Mouse (Mus musculus): ENCODE data around the gene Myd88. TPM values are rescaled to one million over a fixed set of nuclear protein-coding genes. Genes with fewer than 3 reads are reported as not detected.

Gene Myd88
- polyA plus RNA-seq, 1 experiment from 2014 or later, result 15.7 TPM

- Histone ChIP-seq H3K27me3 (no peaks in the 10 kb centered on the region), H3K9ac (no peak overlapping the region), H3K4me1 (peaks cover 7% of the 10 kb centered on the region), H3K4me2 (replicated peaks) (no peak overlapping the region), H3K9me3 (no peaks in the 10 kb centered on the region), H3K4me3 (no peak overlapping the region), H3K27ac (no peak overlapping the region), H3K36me3 (peaks cover 9% of the 10 kb centered on the region; the same call in 1 of the 2 replicates)
- WGBS, result 88% methylated on average over 5 of the region's 5 CpGs
- ATAC-seq (ENCODE audit: low FRiP score, low read depth), result no peak
Observed at GRCm38 (mm10) chr9:119361416-119361815, 20.2 kb upstream of the Myd88 start.

- Histone ChIP-seq H3K9me3 (no peaks in the 10 kb centered on the region), H3K4me3 (peak overlapping the region; percentile 76), H3K36me3 (peaks cover 9% of the 10 kb centered on the region; the same call in 1 of the 2 replicates), H3K27ac (no peak overlapping the region), H3K27me3 (no peaks in the 10 kb centered on the region), H3K4me2 (replicated peaks) (peak overlapping the region; percentile 83), H3K4me1 (peaks cover 7% of the 10 kb centered on the region), H3K9ac (peak overlapping the region; percentile 86)
- WGBS, result 48% methylated on average over 9 of the region's 9 CpGs
- ATAC-seq (ENCODE audit: low FRiP score, low read depth), result no peak
Observed at GRCm38 (mm10) chr9:119358058-119358429, 16.8 kb upstream of the Myd88 start.

- no peaks in the 10 kb centered on the region for H3K9me3 ChIP-seq
- ATAC-seq (ENCODE audit: low FRiP score, low read depth), result peak; percentile 85
- H3K27me3 ChIP-seq, result no peaks in the 10 kb centered on the region
- peak within 1 kb of the TSS; percentile 76 for H3K4me3 ChIP-seq
- H3K36me3 ChIP-seq, result peaks cover 5% of the 10 kb centered on the region; the same call in 1 of the 2 replicates
- H3K4me1 ChIP-seq, result peaks cover 7% of the 10 kb centered on the region
- 2% methylated on average over 64 of the region's 65 CpGs for WGBS
- peak within 1 kb of the TSS; percentile 86 for H3K9ac ChIP-seq
- H3K27ac ChIP-seq, result no peak within 1 kb of the TSS
- H3K4me2 ChIP-seq (replicated peaks), result peak within 1 kb of the TSS; percentile 83
Observed at GRCm38 (mm10) chr9:119357331-119358057, 16.3 kb upstream of the Myd88 start, which contains the start of gene Xylb. Gene Xylb (plus strand): TSS chr9:119357381.

GRCm38 (mm10) chr9:119355943-119356342 lies 14.7 kb upstream of the Myd88 start:
- peaks cover 8% of the 10 kb centered on the region for H3K36me3 ChIP-seq
- no peak for ATAC-seq (ENCODE audit: low FRiP score, low read depth)
- no peak overlapping the region for H3K9ac ChIP-seq
- peaks cover 7% of the 10 kb centered on the region for H3K4me1 ChIP-seq
- H3K27me3 ChIP-seq, result no peaks in the 10 kb centered on the region
- H3K4me2 ChIP-seq (replicated peaks), result no peak overlapping the region
- no peak overlapping the region for H3K27ac ChIP-seq
- 76% methylated on average over 6 of the region's 6 CpGs for WGBS
- H3K4me3 ChIP-seq, result no peak overlapping the region
- H3K9me3 ChIP-seq, result no peaks in the 10 kb centered on the region

- Histone ChIP-seq H3K9me3 (no peaks in the 10 kb centered on the region), H3K27me3 (no peaks in the 10 kb centered on the region), H3K27ac (no peak overlapping the region), H3K36me3 (peaks cover 24% of the 10 kb centered on the region), H3K4me2 (replicated peaks) (no peak overlapping the region), H3K4me3 (no peak overlapping the region), H3K9ac (no peak overlapping the region), H3K4me1 (peaks cover 7% of the 10 kb centered on the region)
- WGBS, result 84% methylated on average over 6 of the region's 6 CpGs
- ATAC-seq (ENCODE audit: low FRiP score, low read depth), result no peak
Observed at GRCm38 (mm10) chr9:119353926-119354325, 12.7 kb upstream of the Myd88 start.

GRCm38 (mm10) chr9:119352060-119352459 lies 10.8 kb upstream of the Myd88 start:
- H3K9ac ChIP-seq, result no peak overlapping the region
- H3K4me1 ChIP-seq, result no peaks in the 10 kb centered on the region
- no peaks in the 10 kb centered on the region for H3K9me3 ChIP-seq
- WGBS, result 30% methylated on average over 4 of the region's 4 CpGs
- H3K36me3 ChIP-seq, result peaks cover 41% of the 10 kb centered on the region
- no peak overlapping the region for H3K27ac ChIP-seq
- H3K27me3 ChIP-seq, result no peaks in the 10 kb centered on the region
- no peak overlapping the region for H3K4me3 ChIP-seq
- no peak overlapping the region for H3K4me2 ChIP-seq (replicated peaks)
- ATAC-seq (ENCODE audit: low FRiP score, low read depth), result peak; percentile 79

GRCm38 (mm10) chr9:119350947-119351705 lies 9.9 kb upstream of the Myd88 start:
- no peak overlapping the region for H3K4me3 ChIP-seq
- WGBS, result 85% methylated on average over 10 of the region's 10 CpGs
- no peaks in the 10 kb centered on the region for H3K9me3 ChIP-seq
- H3K9ac ChIP-seq, result no peak overlapping the region
- H3K4me1 ChIP-seq, result no peaks in the 10 kb centered on the region
- no peaks in the 10 kb centered on the region for H3K27me3 ChIP-seq
- no peak for ATAC-seq (ENCODE audit: low FRiP score, low read depth)
- peaks cover 51% of the 10 kb centered on the region for H3K36me3 ChIP-seq
- no peak overlapping the region for H3K27ac ChIP-seq
- no peak overlapping the region for H3K4me2 ChIP-seq (replicated peaks)

- 88% methylated on average over 3 of the region's 3 CpGs for WGBS
- no peak overlapping the region for H3K27ac ChIP-seq
- no peaks in the 10 kb centered on the region for H3K4me1 ChIP-seq
- no peaks in the 10 kb centered on the region for H3K9me3 ChIP-seq
- peaks cover 56% of the 10 kb centered on the region for H3K36me3 ChIP-seq
- no peak overlapping the region for H3K4me3 ChIP-seq
- H3K4me2 ChIP-seq (replicated peaks), result no peak overlapping the region
- H3K27me3 ChIP-seq, result no peaks in the 10 kb centered on the region
- ATAC-seq (ENCODE audit: low FRiP score, low read depth), result no peak
- H3K9ac ChIP-seq, result no peak overlapping the region
Observed at GRCm38 (mm10) chr9:119350531-119350930, 9.3 kb upstream of the Myd88 start.

- H3K4me2 ChIP-seq (replicated peaks), result no peak overlapping the region
- no peak overlapping the region for H3K27ac ChIP-seq
- H3K9ac ChIP-seq, result no peak overlapping the region
- H3K4me3 ChIP-seq, result no peak overlapping the region
- H3K27me3 ChIP-seq, result no peaks in the 10 kb centered on the region
- H3K36me3 ChIP-seq, result peaks cover 81% of the 10 kb centered on the region
- peaks cover 13% of the 10 kb centered on the region for H3K4me1 ChIP-seq
- 87% methylated on average over 8 of the region's 8 CpGs for WGBS
- no peak for ATAC-seq (ENCODE audit: low FRiP score, low read depth)
- H3K9me3 ChIP-seq, result no peaks in the 10 kb centered on the region
Observed at GRCm38 (mm10) chr9:119346376-119346775, 5.2 kb upstream of the Myd88 start.

GRCm38 (mm10) chr9:119342728-119343127 lies 1.5 kb upstream of the Myd88 start:
- no peaks in the 10 kb centered on the region for H3K9me3 ChIP-seq
- peak overlapping the region; percentile 77 for H3K4me2 ChIP-seq (replicated peaks)
- 88% methylated on average over 7 of the region's 7 CpGs for WGBS
- ATAC-seq (ENCODE audit: low FRiP score, low read depth), result no peak
- no peaks in the 10 kb centered on the region for H3K27me3 ChIP-seq
- peaks cover 49% of the 10 kb centered on the region for H3K36me3 ChIP-seq
- peaks cover 26% of the 10 kb centered on the region for H3K4me1 ChIP-seq
- H3K27ac ChIP-seq, result no peak overlapping the region
- H3K9ac ChIP-seq, result peak overlapping the region; percentile 87; the same call in 1 of the 2 replicates
- H3K4me3 ChIP-seq, result peak overlapping the region; percentile 79

GRCm38 (mm10) chr9:119340212-119340580 lies 1.0 kb downstream of the Myd88 start:
- Histone ChIP-seq H3K27me3 (no peaks in the 10 kb centered on the region), H3K27ac (peak overlapping the region; percentile 91), H3K9me3 (no peaks in the 10 kb centered on the region), H3K4me1 (peaks cover 26% of the 10 kb centered on the region), H3K4me2 (replicated peaks) (peak overlapping the region; percentile 77), H3K9ac (peak overlapping the region; percentile 73), H3K4me3 (peak overlapping the region; percentile 79), H3K36me3 (peaks cover 23% of the 10 kb centered on the region)
- 5% methylated on average over 8 of the region's 8 CpGs for WGBS
- ATAC-seq (ENCODE audit: low FRiP score, low read depth), result no peak

- WGBS, result under 1% methylated on average over 43 of the region's 43 CpGs
- H3K27ac ChIP-seq, result peak within 1 kb of the TSS; percentile 91
- peaks cover 18% of the 10 kb centered on the region for H3K36me3 ChIP-seq
- ATAC-seq (ENCODE audit: low FRiP score, low read depth), result no peak
- no peaks in the 10 kb centered on the region for H3K27me3 ChIP-seq
- H3K9me3 ChIP-seq, result no peaks in the 10 kb centered on the region
- H3K4me3 ChIP-seq, result peak within 1 kb of the TSS; percentile 79
- H3K4me1 ChIP-seq, result peaks cover 26% of the 10 kb centered on the region
- peak within 1 kb of the TSS; percentile 73 for H3K9ac ChIP-seq
- peak within 1 kb of the TSS; percentile 77 for H3K4me2 ChIP-seq (replicated peaks)
Observed at GRCm38 (mm10) chr9:119339558-119340211, 1.5 kb downstream of the Myd88 start, which contains the start of gene Acaa1a. Gene Acaa1a (plus strand): TSS chr9:119339676.
